Mouse (Mus musculus) liver, embryonic 12.5 days (tissue): ENCODE data around the gene Atp8b2. TPM values are rescaled to one million over a fixed set of nuclear protein-coding genes. Genes with fewer than 3 reads are reported as not detected.

ENCODE experiments used
- ATAC-seq: fragments of 200-750 bp; cut with Nextera tagmentation; 2 replicates; pipeline ENCODE4 v1.8.0; 2017; ENCODE audit warnings: moderate number of reproducible peaks, mild to moderate bottlenecking, moderate library complexity
- H3K27ac ChIP-seq: fragments of 300-500 bp; sonication (generic); 2 replicates; pipeline ENCODE4 v1.5.1; 2016; ENCODE audit warnings: mild to moderate bottlenecking
- H3K27me3 ChIP-seq: fragments of 300-500 bp; sonication (generic); replicated peaks from 2 replicates; pipeline ENCODE4 v1.6.1; 2016; ENCODE audit warnings: mild to moderate bottlenecking, moderate library complexity
- H3K36me3 ChIP-seq: fragments of 300-500 bp; sonication (generic); 2 replicates; pipeline ENCODE4 v1.6.1; 2016; ENCODE audit warnings: mild to moderate bottlenecking, moderate library complexity
- H3K4me1 ChIP-seq: fragments of 300-500 bp; sonication (generic); 2 replicates; pipeline ENCODE4 v1.6.1; 2016
- H3K4me2 ChIP-seq: fragments of 300-500 bp; sonication (generic); 2 replicates; pipeline ENCODE4 v1.6.1; 2016; ENCODE audit warnings: mild to moderate bottlenecking, moderate library complexity
- H3K4me3 ChIP-seq: fragments of 300-500 bp; sonication (generic); 2 replicates; pipeline ENCODE4 v1.5.1; 2016; ENCODE audit warnings: mild to moderate bottlenecking, moderate library complexity
- H3K9ac ChIP-seq: fragments of 300-500 bp; sonication (generic); 2 replicates; pipeline ENCODE4 v1.6.1; 2016; ENCODE audit warnings: mild to moderate bottlenecking, moderate library complexity
- H3K9me3 ChIP-seq: fragments of 300-500 bp; sonication (generic); replicated peaks from 2 replicates; pipeline ENCODE4 v1.6.1; 2016; ENCODE audit warnings: mild to moderate bottlenecking, moderate library complexity
- WGBS: fragments of 180-500 bp; shearing (Covaris S2); methylation state at CpG from one replicate; pipeline ENCODE4 v1.1.7; 2016; ENCODE audit not compliant: insufficient replicate concordance; 5-methylcytosine and 5-hydroxymethylcytosine counted together
- microRNA-seq: library from miRNA; unstranded; fragments of <30 nt; microRNA quantifications from one replicate; pipeline ENCODE4, GENCODE M21; 2017
- polyA plus RNA-seq: library from polyadenylated mRNA; unstranded; fragments of >200 nt; fragmentation: Nextera tagmentation; extraction: Ambion mirVana; gene quantifications from 2 replicates; pipeline ENCODE4 v1.2.1, GENCODE M21; 2016

Atp8b2 gene
- polyA plus RNA-seq, 1 experiment from 2014 or later, result 4.2 TPM

- Histone ChIP-seq H3K9me3 (no peaks in the 10 kb centered on the region), H3K4me3 (no peak overlapping the region), H3K9ac (no peak overlapping the region), H3K4me2 (no peak overlapping the region), H3K36me3 (no peaks in the 10 kb centered on the region), H3K4me1 (peaks cover 36% of the 10 kb centered on the region), H3K27ac (no peak overlapping the region), H3K27me3 (peaks cover 15% of the 10 kb centered on the region)
- no peak for ATAC-seq
- 71% methylated on average over 8 of the region's 8 CpGs for WGBS
These were observed 66.0 kb downstream of the Atp8b2 start for GRCm38 (mm10) chr3:89897204-89897796.

- H3K27ac ChIP-seq, result no peak overlapping the region
- 30% methylated on average over 5 of the region's 5 CpGs for WGBS
- no peak for ATAC-seq
These were observed 66.7 kb downstream of the Atp8b2 start for GRCm38 (mm10) chr3:89896571-89896970.

GRCm38 (mm10) chr3:89892517-89893106 lies 70.7 kb downstream of the Atp8b2 start:
- H3K9me3 ChIP-seq, result no peaks in the 10 kb centered on the region
- H3K4me3 ChIP-seq, result no peak overlapping the region
- no peak overlapping the region for H3K9ac ChIP-seq
- no peak for ATAC-seq
- H3K27me3 ChIP-seq, result peaks cover 11% of the 10 kb centered on the region; the same call in 1 of the 2 replicates
- H3K4me2 ChIP-seq, result no peak overlapping the region
- WGBS, result 66% methylated on average over 5 of the region's 5 CpGs
- H3K4me1 ChIP-seq, result peaks cover 18% of the 10 kb centered on the region
- no peaks in the 10 kb centered on the region for H3K36me3 ChIP-seq
- no peak overlapping the region for H3K27ac ChIP-seq

More at GRCm38 (mm10) chr3:89896571-89896970, 66.7 kb downstream of the Atp8b2 start:
- H3K27me3 ChIP-seq, result peaks cover 15% of the 10 kb centered on the region
- H3K9me3 ChIP-seq, result no peaks in the 10 kb centered on the region
- no peak overlapping the region for H3K4me3 ChIP-seq
- no peak overlapping the region for H3K4me2 ChIP-seq
- no peaks in the 10 kb centered on the region for H3K36me3 ChIP-seq
- no peak overlapping the region for H3K9ac ChIP-seq
- H3K4me1 ChIP-seq, result peaks cover 28% of the 10 kb centered on the region

- H3K4me3 ChIP-seq, result no peak overlapping the region
- H3K9me3 ChIP-seq, result no peaks in the 10 kb centered on the region
- H3K27ac ChIP-seq, result no peak overlapping the region
- H3K36me3 ChIP-seq, result no peaks in the 10 kb centered on the region
- peaks cover 24% of the 10 kb centered on the region for H3K4me1 ChIP-seq
- peaks cover 5% of the 10 kb centered on the region; the same call in 1 of the 2 replicates for H3K27me3 ChIP-seq
- no peak overlapping the region for H3K4me2 ChIP-seq
- H3K9ac ChIP-seq, result no peak overlapping the region
- no peak for ATAC-seq
These were observed 71.6 kb downstream of the Atp8b2 start for GRCm38 (mm10) chr3:89891696-89892095.

GRCm38 (mm10) chr3:89889841-89890430 lies 73.4 kb downstream of the Atp8b2 start:
- no peaks in the 10 kb centered on the region for H3K9me3 ChIP-seq
- H3K9ac ChIP-seq, result no peak overlapping the region
- H3K4me1 ChIP-seq, result peaks cover 31% of the 10 kb centered on the region
- no peak for ATAC-seq
- H3K27ac ChIP-seq, result no peak overlapping the region
- H3K27me3 ChIP-seq, result peaks cover 5% of the 10 kb centered on the region; the same call in 1 of the 2 replicates
- 70% methylated on average over 8 of the region's 8 CpGs for WGBS
- H3K4me3 ChIP-seq, result no peak overlapping the region
- H3K36me3 ChIP-seq, result no peaks in the 10 kb centered on the region
- H3K4me2 ChIP-seq, result no peak overlapping the region

Small RNAs within 50 kb of the gene (microRNA-seq; reads per million reads assigned to microRNA genes)
- 3.2 reads per million for gene Mir7669

Other genes with a start within 250 kb of the Atp8b2 start
- gene Adar, start 248.5 kb downstream of the Atp8b2 start, polyA plus RNA-seq, result 9.9 and 10.4 TPM in 2 replicates
- 0.26 and 0.31 TPM in 2 replicates for gene Chrnb2, start 198.9 kb downstream of the Atp8b2 start, polyA plus RNA-seq
- 8.4 and 9.7 TPM in 2 replicates for gene Ube2q1, start 189.9 kb downstream of the Atp8b2 start, polyA plus RNA-seq
- gene She, start 132.1 kb downstream of the Atp8b2 start, polyA plus RNA-seq, result 2.9 and 3.1 TPM in 2 replicates
- gene Il6ra, start 50.3 kb downstream of the Atp8b2 start, polyA plus RNA-seq, result 1.9 and 2.1 TPM in 2 replicates
- gene Hax1, start 35.3 kb upstream of the Atp8b2 start, polyA plus RNA-seq, result 131 and 150 TPM in 2 replicates
- 101 and 103 TPM in 2 replicates for gene 4933434E20Rik, start 88.1 kb upstream of the Atp8b2 start, polyA plus RNA-seq
- gene Ubap2l, start 89.1 kb upstream of the Atp8b2 start, polyA plus RNA-seq, result 111 and 125 TPM in 2 replicates
- gene Tpm3, start 109.1 kb upstream of the Atp8b2 start, polyA plus RNA-seq, result 299 and 315 TPM in 2 replicates
- gene Nup210l, start 140.6 kb upstream of the Atp8b2 start, polyA plus RNA-seq, result 0.11 and 0.19 TPM in 2 replicates